Mouse (Mus musculus): ENCODE results near the gene Ajap1.

The Ajap1 gene

DNA sequence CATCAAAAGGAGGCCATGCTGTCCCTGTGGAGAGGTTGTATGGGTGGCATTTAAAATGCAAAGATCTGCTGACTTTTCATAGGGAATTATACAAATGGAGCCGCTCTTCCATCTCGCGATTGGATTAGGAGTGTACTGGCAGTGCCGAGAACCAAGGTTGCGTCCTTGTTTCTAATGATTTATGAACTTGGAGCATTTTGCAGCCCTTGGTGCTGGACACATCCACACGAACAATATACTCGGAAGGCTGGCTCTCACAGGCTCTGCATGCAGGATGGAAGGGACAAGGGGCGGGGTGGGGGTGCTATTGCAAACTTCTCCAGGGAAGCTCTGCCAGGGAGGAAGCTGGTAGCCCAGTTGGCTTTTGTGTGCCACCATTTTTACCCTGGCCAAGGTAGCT, 31.1 kb downstream of the Ajap1 start:
- no peak for DNase-seq

DNA sequence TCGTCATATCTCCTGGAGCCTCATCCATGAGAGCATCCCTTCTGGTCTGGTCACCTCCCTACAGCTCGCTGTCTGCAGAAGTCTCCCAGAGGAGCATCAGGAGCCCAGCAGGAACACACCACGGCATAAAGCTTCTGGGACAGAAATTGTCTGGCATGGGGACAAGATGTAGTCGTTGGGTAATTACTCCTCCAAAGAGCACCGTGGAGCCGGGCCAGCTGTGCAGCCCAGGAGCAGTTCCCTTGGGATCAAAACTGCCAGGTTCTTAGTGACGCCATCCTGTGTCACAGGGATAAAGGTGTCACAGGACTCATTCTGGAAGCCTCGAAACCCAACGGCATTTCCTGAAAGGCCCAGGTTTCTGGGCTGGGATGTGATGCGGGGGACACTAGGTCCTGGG, 40.1 kb downstream of the Ajap1 start:
- DNase-seq, result no peak

DNA sequence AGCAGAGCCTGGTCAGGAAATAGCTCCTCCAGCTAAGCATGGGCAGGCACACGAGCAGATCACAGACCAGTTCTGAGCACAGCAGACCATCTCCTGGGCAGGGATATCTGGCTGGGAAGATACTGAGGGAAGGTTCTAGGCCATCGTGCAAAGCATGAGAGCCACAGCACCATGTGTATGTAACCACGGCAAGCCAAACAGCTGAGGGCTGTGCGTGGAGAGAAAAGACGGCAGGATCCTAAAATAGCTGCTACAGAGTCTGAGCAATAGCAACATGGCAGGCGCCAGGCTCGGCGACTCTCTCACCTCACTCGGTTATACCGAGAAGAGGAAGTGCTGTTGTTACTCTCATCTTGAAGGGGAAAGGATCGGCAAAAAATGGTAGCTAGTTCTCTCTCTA, 42.7 kb downstream of the Ajap1 start:
- no peak for DNase-seq

DNA sequence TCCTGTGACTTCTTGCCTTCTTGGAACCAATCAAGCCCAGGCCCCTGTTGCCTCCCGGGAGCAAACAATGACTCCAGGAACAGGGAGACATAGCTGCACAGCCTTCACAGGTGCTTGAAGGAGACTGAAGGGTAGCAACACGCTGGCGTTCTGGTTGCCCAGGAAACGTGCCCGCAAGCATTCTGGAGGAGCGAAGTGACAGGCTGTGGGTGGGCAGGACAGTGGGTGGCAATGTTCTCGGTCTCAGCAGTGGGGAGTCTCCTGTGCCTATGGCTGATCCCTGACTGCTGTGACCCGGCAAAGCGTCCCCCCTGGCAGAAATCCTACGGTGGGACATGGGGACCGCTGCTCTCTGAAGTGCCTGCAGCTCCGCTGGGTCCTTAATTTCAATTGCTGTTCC, 43.6 kb downstream of the Ajap1 start:
- DNase-seq, result peak; percentile 9

DNA sequence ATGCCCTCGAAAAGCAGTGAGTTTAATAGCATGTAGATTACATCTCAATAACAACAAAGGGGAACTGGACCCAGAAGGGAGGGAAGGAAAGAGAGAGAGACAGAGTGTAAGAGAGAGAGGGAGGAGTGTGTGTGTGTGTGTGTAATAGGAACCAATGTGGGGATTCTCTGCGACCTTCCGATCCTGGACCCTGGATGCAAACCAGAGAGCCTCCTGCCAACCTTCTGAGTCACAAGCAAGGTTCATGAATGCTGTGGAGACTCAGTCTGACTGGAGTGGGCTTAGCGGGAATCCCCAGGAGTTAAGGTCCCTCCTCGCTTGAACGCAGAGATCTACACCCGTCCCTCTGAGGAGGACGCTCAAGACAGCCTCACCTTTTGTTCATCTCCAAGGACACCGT, 45.4 kb downstream of the Ajap1 start:
- DNase-seq, result no peak

DNA sequence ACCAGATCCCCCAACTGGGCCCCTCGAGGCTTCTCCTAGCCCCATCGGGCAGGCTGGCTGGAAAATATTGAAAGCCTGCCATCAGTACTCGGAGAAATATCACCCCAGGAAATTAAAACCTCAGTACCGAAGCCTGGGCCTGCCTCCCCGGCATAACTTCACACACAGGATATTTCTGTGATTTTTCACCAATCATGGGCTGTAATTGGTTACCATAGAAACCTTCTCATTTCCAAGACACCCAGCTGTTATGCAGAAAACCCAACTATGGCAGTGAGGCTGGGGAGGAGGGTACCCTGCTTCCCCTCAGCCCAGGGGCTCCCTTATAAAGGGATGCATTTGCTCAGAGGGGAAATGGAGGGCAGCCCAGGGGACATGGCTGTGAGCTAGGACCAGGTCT, 46.7 kb downstream of the Ajap1 start:
- no peak for DNase-seq

DNA sequence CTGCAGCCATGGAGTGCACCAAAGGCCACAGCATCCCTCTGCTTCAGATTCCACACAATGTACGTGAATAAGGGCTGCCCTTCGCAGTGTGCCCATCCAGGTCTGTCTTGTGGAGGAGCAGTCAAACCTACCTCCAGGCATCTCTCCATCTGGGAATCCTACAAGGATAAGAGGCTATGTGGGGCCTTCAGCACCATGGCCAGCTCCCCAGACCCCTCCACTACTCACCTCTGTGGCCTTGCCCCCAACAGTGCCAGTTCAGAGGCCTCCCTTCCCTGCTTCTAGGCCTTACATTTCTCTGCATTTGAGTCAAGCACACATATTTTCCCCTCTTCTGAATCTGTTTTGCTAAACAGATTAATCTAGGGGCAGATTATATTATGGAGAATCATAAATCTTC, 52.6 kb downstream of the Ajap1 start:
- DNase-seq, result no peak

DNA sequence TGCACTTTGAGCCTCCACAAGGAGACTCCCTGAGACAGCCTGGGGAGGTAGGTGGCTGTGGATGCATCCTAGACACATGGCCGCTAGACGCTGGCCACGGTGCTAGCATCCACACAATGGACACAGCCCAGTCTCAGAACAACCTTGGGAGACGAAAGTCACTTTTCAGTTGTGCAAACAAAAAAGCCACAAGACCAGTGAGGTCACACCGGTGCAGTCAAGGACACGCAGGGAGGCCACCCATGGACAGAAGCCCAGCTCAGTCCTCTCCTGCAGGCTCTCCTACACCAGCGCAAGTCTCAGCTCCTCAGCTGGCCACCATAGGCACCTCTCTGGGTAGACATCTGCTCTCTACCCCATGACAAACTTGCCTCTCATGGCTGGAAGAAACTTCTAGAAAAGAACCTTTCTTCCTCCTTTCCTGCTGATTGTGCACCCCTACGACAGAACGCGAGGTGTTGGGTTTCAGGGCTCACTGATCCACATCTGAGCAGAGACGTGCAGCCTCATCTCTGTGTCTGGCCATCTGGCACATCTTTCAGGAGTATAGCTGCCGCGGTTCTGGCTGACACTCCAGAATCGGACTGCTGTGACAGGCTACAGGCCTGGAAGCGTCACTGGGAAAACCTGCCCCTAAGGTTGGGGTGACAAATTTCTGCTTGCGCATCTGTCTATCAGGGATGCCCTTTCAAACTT, 56.5 kb downstream of the Ajap1 start:
- no peak for DNase-seq

DNA sequence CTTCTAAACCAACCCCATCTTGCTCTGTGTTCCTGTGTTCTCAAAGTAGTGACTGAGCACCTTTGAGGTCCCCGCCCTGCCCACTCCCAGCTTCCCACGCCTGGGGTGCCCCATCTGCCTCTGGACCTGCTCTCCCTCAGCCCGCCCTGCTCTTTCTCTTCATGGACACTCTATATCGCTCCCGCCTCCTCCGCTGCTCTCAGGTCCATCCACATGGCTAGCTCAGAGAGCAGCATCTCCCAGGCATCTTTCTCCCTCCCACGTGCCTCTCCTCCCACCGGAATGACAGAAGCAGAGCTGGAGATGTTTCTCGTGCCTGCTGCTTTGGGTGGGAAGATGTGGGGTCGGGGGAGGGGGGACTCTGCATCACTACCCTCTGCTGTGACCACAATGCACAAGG, 58.3 kb downstream of the Ajap1 start:
- DNase-seq, result no peak

DNA sequence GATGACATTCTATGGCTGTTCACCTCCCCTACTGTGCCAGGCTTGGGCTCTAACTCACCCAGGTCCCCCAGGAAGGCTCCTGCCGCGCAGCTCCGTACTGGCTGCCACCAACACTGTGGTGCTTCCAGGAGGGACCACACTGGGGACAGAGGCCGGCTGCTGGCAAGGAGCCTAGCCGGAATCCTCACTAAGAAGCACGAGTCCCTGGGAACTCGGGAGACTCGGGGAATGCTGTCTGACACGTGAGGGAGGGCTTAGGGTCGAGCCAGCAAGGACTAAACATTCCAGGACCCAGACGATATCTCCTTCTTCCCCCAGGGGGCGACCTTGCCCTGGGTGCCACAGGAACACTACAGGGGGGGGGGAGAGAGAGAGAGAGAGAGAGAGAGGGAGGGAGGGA, 64.7 kb downstream of the Ajap1 start:
- peak; percentile 17 for DNase-seq

DNA sequence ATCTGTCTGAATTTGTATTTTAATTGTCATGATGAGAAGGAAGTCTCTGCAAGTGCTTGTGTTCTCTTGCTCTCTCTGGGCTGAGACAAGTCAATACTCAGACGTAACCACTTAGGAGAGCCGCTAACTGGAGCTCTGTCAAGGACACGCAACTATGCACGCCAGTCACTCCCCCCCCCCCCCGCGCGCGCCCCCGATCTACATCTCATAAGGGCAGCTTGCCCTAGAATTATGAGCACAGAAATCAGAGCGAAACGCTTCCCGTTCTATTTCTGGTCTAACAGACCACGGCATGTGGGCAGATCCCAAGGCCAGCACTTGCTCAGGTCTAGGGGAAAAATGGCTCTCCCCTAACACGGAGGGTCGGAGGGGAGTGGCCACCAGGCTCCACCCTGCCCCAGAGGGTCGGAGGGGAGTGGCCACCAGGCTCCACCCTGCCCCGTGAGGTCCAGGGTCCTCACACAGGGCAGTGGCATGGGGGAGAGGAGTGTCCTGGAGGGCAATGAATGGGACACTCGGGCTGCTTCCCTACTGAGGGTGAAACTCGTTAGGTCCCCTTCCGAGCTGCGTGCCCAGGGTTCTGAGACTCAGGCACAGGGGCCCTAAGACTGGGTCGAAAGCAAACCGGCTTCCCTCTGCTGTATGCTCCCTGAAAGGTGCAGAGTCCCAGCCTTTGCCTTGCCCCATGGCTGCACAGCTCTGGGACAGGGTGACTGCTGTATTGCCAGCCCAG, 65.3 kb downstream of the Ajap1 start:
- DNase-seq, result no peak

DNA sequence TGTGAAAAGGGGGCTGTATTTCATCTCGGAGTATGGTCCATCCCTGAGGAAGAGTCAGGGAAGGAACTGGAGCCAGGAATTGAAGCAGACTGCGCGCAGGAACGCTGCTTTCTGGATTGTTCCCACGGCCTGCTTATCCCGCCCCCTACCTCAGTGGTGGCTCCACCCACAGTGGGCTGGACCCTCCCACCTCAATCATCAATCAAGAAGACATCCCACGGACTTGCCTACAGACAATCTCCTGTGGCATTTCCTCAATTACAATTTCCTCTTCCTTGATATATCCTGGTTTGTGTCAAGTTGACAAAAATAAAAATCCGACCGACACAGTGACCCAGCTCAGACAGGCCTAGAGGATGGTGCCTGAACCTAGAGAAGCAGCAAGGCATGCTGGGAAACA, 66.5 kb downstream of the Ajap1 start:
- DNase-seq, result peak; percentile 12

DNA sequence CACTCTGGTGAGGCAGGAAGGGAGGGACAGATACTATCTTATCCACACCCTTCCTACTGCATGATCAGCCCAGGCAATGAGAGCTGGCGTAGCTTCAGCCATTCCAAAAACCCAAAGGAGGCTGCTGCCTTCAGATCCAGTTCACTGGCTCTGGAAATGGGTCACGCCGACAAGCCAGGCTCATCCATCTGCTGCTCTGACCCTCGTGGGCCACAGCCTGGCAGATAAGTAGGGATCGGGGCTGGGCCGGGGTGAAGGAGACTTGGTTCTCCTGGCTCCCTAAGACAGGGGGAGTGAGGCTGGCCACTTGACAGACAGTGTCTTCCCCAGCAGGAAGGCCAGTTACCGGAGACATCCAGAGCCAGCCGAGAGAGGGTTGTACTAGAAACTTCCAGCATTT, 84.2 kb downstream of the Ajap1 start:
- DNase-seq, result no peak

DNA sequence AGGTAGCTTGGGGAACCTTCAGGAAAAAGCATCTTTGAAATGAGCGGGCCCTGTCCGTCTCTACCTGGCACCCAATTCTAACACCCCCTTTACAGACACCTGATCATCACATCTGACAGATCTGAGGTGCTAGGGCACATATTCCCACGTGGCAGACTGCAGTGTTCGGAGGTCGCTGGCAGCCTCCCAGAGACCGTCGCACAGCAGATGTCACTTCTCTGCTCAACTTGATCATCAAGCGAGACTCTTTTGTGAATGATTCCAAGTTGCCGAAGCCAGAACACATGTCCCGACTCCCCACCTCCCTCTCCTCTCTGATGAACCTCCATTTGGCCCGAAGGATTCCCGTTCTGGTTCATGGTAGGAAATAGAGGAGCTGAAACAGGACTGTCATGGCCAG, 95.1 kb downstream of the Ajap1 start:
- DNase-seq, result no peak

DNA sequence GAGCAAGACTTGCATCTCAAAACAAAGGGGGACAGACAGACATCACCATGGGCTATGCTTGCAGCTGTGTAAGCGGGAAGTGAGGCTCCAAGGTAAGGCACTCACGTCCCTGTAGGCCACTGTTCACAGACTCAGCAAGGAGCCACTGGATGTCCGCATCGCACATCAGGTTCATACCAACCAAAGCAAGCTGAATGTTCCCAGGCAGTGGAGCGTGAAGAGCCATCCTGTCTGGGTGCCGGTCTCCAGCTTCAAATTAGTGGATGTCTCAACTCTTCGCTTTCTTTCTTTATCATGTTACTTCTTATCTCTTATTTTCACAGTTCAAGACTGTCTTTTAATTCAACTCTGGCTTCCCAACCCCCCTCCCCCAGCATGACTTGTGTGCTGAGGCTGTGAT, 101.2 kb downstream of the Ajap1 start:
- no peak for DNase-seq

DNA sequence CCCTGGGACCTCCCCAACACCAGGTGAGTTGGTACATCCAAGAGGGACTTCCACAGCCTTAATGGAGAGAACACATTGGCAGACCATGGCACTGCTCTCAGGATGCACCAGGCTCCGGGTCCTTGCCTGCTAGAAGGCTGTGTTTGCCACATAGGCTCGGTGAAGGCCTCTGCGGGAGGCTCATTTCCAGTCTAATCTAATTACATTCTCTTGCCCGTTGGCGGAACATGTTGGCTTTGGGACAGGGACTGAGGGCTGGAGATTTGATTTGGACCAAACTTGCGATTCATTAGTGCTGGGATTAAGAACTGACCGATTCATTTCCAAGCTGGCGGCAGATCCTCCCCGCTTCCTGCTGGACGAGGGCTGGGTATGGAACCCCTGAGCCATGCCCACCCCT, 101.7 kb downstream of the Ajap1 start:
- DNase-seq, result no peak

DNA sequence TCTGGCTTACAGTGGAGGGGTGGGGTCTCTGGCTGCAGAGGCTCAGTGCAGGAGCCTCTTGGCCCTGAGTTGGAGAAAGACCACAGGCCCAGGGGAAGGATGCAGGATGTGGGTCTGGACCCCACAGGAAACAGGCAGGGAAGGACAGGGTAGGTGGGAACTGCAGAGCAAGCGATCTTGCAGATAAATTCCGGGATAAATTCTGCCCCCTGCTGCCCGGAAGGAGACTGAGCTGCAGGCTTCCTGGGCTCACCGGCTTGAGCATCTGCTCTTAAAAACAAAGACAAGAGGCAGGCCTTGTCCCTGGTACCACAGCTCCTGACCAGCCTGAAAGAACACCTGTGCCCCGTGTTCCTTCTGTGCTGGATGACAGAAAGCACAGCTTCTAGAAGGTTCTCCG, 104.6 kb downstream of the Ajap1 start:
- no peak for DNase-seq

DNA sequence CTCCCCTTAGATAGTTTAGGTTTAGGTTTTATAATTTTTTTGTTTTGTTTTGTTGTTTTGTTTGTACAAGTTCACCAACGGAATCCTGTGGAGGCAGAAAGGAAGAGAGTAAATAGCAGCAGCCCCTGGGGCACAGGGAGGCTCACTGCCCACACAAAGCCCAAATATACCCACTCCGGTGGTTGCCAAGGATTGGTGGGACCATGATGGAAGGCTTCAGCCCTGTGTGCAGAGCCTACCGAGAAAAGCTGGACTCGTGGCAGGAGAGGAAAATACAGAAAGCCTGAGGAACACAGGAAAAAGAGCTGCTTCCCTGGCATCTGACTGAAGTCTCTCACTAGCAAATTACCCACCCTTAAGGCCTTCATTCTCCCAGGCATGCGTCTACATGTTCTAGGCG, 108.4 kb downstream of the Ajap1 start:
- DNase-seq, result no peak

DNA sequence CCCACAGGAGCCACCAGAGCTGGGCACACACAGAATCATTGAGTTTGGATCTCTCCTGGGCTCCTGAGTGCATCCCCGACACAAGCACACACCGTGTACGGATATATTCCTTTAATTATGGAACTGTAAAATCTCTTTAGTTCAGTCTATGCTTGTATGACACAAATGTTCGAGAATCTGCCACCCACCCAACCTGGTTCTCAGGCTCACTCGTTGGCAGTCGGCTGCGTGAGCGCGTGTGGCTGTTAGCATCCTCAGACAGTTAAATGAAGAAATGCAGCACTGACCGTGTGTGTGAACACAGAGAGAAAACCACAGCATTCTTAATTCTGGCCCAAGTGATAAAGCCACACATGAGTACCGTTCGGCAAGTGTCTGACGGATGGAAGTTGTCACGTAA, 109.5 kb downstream of the Ajap1 start:
- no peak for DNase-seq

DNA sequence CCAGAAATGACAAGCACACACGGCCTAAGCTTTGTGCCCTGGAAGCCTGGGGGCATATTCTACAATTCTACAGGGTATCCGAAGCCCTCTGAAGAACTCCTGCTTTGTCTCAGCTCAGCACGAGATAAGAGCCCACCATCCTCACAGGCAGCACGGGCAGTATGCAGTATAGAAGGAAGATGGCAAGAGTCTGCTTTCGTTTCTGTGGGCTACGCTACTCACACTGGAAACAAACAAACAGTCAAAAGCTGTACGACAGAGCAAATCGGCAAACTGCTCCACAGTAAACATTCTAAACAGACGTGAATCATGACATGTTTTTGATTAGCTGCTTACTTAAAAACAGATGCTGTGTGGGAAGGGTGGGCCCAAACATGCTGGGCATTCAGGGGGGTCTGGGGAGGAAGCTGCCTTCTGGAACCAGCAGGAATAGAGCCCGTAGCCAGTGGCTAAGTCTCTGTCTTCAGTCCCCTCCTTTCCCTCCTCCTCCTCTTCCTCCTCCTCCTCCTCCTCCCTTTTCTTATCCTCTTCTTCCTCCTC, 113.9 kb downstream of the Ajap1 start:
- DNase-seq, result no peak

DNA sequence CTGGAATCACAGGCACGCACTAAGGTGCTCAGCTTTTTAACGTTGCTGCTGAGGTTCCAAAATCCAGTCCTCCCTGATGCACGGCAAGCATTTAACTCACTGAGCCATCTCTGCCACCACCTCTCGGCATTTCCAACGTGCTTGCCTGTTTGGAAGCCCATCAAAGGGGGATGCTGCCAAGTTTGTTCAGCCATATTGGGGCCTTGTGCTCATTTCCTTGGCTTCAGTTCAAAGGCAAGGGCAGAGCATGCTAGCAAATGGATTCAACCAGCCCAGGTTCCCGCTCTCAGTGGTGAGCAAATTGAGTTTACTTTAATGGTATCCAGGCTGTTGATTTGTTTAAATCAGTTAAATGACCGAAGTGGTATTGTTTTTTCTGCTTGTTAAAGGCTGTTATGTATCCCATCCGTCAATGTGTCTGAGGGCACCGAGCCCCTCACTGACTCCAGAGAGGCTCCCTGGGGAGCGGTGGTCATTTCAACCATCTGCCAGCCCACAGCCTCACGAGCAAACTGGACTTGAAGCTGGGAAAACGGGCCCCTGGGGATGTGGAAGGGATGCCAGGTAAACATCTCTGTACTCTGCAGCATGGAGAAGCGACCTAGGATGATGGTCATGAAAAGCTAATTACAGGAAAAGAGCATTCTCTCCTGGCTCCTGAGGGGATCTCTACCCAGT, 121.6 kb downstream of the Ajap1 start:
- no peak for DNase-seq

DNA sequence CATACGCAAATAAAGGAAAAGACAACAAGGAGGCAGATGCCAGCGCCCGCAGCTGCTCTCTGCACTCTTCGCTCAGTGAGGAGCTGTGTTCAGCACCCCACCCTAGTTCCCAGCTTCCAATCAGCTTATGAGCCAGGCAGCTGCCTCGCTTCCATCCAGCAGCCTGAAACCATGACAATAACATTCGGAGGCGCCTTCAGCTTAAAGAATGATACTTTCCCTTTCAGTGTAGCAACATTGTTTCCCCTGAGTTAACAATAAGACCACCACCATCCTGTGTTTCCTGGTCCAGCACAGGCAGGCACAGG, 124.4 kb downstream of the Ajap1 start:
- no peak for DNase-seq

DNA sequence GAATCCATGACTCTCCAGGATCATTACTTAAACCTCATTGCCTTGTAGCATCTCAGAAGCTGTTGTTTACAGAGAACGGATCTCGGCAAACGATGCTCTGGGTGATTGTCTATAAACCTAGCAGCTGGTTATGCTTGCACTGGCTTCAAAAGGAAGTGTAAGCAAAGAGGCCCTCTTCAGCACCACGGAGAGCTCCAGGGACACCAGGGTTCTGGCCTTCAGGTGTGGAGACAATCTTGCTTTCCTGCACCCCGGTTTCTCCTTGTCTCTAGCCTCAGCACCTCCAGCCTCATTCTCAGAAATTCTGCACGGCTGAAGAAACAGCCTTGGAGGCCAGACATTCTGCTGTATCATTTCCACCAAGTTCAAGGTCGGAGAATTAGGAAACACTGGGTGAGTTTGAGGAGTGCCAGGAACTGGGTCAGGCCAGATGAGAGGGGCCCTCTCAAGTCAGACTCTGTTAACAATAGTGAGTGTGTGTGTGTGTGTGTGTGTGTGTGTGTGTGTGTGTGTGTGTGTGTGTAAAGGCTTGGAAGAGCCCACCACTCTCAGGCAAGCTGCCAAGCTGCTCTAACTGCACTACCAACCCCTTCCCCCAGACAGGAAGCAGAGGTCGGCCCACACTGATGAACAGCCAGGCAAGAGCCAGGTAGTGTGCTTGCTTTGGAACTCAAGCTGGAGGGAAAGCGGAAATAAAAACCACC, 124.9 kb downstream of the Ajap1 start:
- no peak for DNase-seq

DNA sequence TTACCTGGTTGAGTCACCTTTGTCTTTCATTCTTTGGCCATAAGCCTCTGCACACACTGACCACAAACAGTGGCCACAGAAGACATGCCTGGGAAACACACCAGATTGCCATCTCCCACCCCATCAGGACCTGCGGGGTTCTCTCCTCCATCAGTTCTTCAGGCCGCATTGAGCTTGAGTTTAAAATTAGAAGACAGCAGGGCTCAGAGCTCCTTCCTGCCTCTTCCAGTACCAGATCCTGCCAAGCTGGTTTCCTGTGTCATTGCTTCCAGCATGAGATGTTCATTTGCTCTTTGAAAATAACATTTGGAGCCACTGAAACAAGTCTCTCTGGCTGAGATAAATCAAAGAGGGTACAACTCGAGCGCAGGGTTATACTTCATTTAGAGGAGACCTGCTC, 126.4 kb downstream of the Ajap1 start:
- DNase-seq, result no peak

Data from kidney, adult 11 months (tissue).